24 mouse cellular contexts compared by ENCODE assay signal in genomic region chr11:59387471-59387870, GRCm38 (mm10). TPM values are rescaled to one million over a fixed set of nuclear protein-coding genes. Genes with fewer than 3 reads are reported as not detected.
DNase-seq lines count a peak whose midpoint lies in the region; ATAC-seq lines count a peak whose summit lies in the region.
"Had no signal": no experiment of that assay in that cellular context is flagged by ENCODE, and none has a peak within 500 bp of the region (broad histone marks: within the 10 kb centered on the region; RNA-seq: fewer than 3 reads in every experiment).

No protein-coding gene starts in this region.

- 0 out of 2 replicates have a peak overlapping the region, but pooled peaks have one; percentile 24 for H3K9ac ChIP-seq in heart, embryonic 13.5 days
- H3K9ac ChIP-seq: forebrain, embryonic 13.5 days; hindbrain, embryonic 15.5 days had no signal

- H3K27ac ChIP-seq in heart, embryonic 13.5 days (replicated peaks), result no peak overlapping the region
- peak overlapping the region; percentile 26 for H3K27ac ChIP-seq in limb, embryonic 10.5 days
- H3K27ac ChIP-seq: forebrain, embryonic 13.5 days; hindbrain, embryonic 15.5 days had no signal

- WGBS in heart, embryonic 13.5 days, result 59% methylated on average over 4 of the region's 4 CpGs
- 34% methylated on average over 4 of the region's 4 CpGs for WGBS in limb, embryonic 10.5 days

- no peaks in the 10 kb centered on the region for H3K36me3 ChIP-seq in heart, embryonic 13.5 days
- no peaks in the 10 kb centered on the region for H3K36me3 ChIP-seq in limb, embryonic 10.5 days
- H3K36me3 ChIP-seq: hindbrain, embryonic 15.5 days had no signal

- no peak overlapping the region for H3K4me3 ChIP-seq in heart, embryonic 13.5 days
- no peak overlapping the region for H3K4me3 ChIP-seq in limb, embryonic 10.5 days
- H3K4me3 ChIP-seq: forebrain, embryonic 13.5 days; hindbrain, embryonic 15.5 days had no signal

- H3K4me2 ChIP-seq in heart, embryonic 13.5 days, result no peak overlapping the region
- H3K4me2 ChIP-seq: forebrain, embryonic 13.5 days; hindbrain, embryonic 15.5 days had no signal

- ATAC-seq in heart, embryonic 13.5 days (ENCODE audit: extremely low read depth, insufficient number of reproducible peaks, low FRiP score, low TSS enrichment), result no peak
- ATAC-seq: forebrain, embryonic 13.5 days; intestine, embryonic 16.5 days had no signal

- no peaks in the 10 kb centered on the region for H3K27me3 ChIP-seq in heart, embryonic 13.5 days (replicated peaks)
- no peaks in the 10 kb centered on the region; the same call in 1 of the 2 replicates for H3K27me3 ChIP-seq in limb, embryonic 10.5 days (ENCODE audit: low read depth, poor library complexity, severe bottlenecking)
- H3K27me3 ChIP-seq: forebrain, embryonic 13.5 days; hindbrain, embryonic 15.5 days had no signal

- DNase-seq in embryo, embryonic 11 days, result peak; percentile 29
- DNase-seq in embryo, embryonic 9.5 days (ENCODE audit: extremely low spot score), result no peak
- DNase-seq in heart, adult 18-20 months, result no peak
- DNase-seq in limb, embryonic 10.5 days (ENCODE audit: low spot score), result no peak
- DNase-seq in layer of hippocampus, adult 9-11 months, result no peak
- DNase-seq in layer of hippocampus, adult 8-10 months (ENCODE audit: low spot score in 2 of 2), result no peak
- DNase-seq: adrenal gland, postnatal 10 days; B cell, adult 2 months; cerebellum, adult 11 months; cerebellum, adult 8-10 months; cerebellum, postnatal 14 days; gastrocnemius, postnatal 14 days; heart, postnatal 14 days had no signal

- H3K9me3 ChIP-seq in heart, embryonic 13.5 days, result no peaks in the 10 kb centered on the region
- H3K9me3 ChIP-seq in limb, embryonic 10.5 days (replicated peaks), result no peaks in the 10 kb centered on the region
- H3K9me3 ChIP-seq: forebrain, embryonic 13.5 days; hindbrain, embryonic 15.5 days had no signal

- peaks cover 35% of the 10 kb centered on the region for H3K4me1 ChIP-seq in heart, embryonic 13.5 days
- H3K4me1 ChIP-seq in limb, embryonic 10.5 days, result peaks cover 55% of the 10 kb centered on the region
- H3K4me1 ChIP-seq: forebrain, embryonic 13.5 days had no signal

RNA-seq across cellular contexts. Expression of gene Prss38, which starts 12.0 kb away (rescaled TPM):
- polyA plus RNA-seq in heart, embryonic 13.5 days (2015; fragmentation: Nextera tagmentation; extraction: Ambion mirVana), result not detected in 2 replicates
- total RNA-seq in heart, adult 18-20 months (2021), result not detected
- polyA plus RNA-seq in limb, embryonic 10.5 days (2016; fragmentation: Nextera tagmentation; extraction: Ambion mirVana), result not detected in 2 replicates
- not detected for total RNA-seq in layer of hippocampus, adult 8-10 months (2022)
- total RNA-seq: adrenal gland, postnatal 10 days; adrenal gland, postnatal 4 days; common myeloid progenitor, adult 5-6 weeks; heart, adult 8-10 months; heart, postnatal 14 days; hematopoietic stem cell, adult 5-6 weeks; MEL had no signal
- polyA plus RNA-seq: forebrain, embryonic 13.5 days; gonadal fat pad, adult 2 months; heart, embryonic 14.5 days; hindbrain, embryonic 15.5 days; intestine, embryonic 16.5 days had no signal
